Mouse (Mus musculus): ENCODE measurements around the gene Terb2. TPM values are rescaled to one million over a fixed set of nuclear protein-coding genes. Genes with fewer than 3 reads are reported as not detected.

Gene Terb2
- polyA plus RNA-seq, 1 experiment from 2014 or later = not detected

- Histone ChIP-seq H3K9me3 (replicated peaks; ENCODE audit: control insufficient read depth, low read length) (no peaks in the 10 kb centered on the region), H3K27ac (ENCODE audit: low read depth, low read length) (no peak overlapping the region), H3K4me1 (ENCODE audit: control insufficient read depth, insufficient read depth, low read length) (no peaks in the 10 kb centered on the region), H3K9ac (ENCODE audit: low read length) (no peak overlapping the region), H3K4me3 (ENCODE audit: low read depth, low read length) (no peak overlapping the region), H3K36me3 (ENCODE audit: control insufficient read depth, insufficient read depth, low read length) (no peaks in the 10 kb centered on the region), H3K4me2 (ENCODE audit: low read length) (no peak overlapping the region), H3K27me3 (replicated peaks; ENCODE audit: control insufficient read depth, insufficient read depth, low read length) (no peaks in the 10 kb centered on the region)
- WGBS = 90% methylated on average over 2 of the region's 2 CpGs
- peak; percentile 41 for DNase-seq (ENCODE audit: low spot score)
- no peak for ATAC-seq
Measured at GRCm38 (mm10) chr2:122172188-122172587, 13.9 kb upstream of the Terb2 start.

GRCm38 (mm10) chr2:122180051-122180822 lies 5.8 kb upstream of the Terb2 start:
- no peak for ATAC-seq
- DNase-seq (ENCODE audit: low spot score) = no peak
- WGBS = 75% methylated on average over 8 of the region's 8 CpGs

GRCm38 (mm10) chr2:122185086-122185485 lies 986 bp upstream of the Terb2 start:
- Histone ChIP-seq H3K27ac (ENCODE audit: low read depth, low read length) (no peak overlapping the region), H3K27me3 (replicated peaks; ENCODE audit: control insufficient read depth, insufficient read depth, low read length) (no peaks in the 10 kb centered on the region), H3K4me2 (ENCODE audit: low read length) (no peak overlapping the region), H3K36me3 (ENCODE audit: control insufficient read depth, insufficient read depth, low read length) (no peaks in the 10 kb centered on the region), H3K9ac (ENCODE audit: low read length) (no peak overlapping the region), H3K9me3 (replicated peaks; ENCODE audit: control insufficient read depth, low read length) (no peaks in the 10 kb centered on the region), H3K4me1 (ENCODE audit: control insufficient read depth, insufficient read depth, low read length) (no peaks in the 10 kb centered on the region), H3K4me3 (ENCODE audit: low read depth, low read length) (no peak overlapping the region)
- no peak for ATAC-seq
- 86% methylated on average over 4 of the region's 4 CpGs for WGBS
- DNase-seq (ENCODE audit: low spot score) = no peak

More at GRCm38 (mm10) chr2:122180051-122180822, 5.8 kb upstream of the Terb2 start:
- Histone ChIP-seq H3K36me3 (ENCODE audit: control insufficient read depth, insufficient read depth, low read length) (no peaks in the 10 kb centered on the region), H3K4me1 (ENCODE audit: control insufficient read depth, insufficient read depth, low read length) (no peaks in the 10 kb centered on the region), H3K9ac (ENCODE audit: low read length) (no peak overlapping the region), H3K9me3 (replicated peaks; ENCODE audit: control insufficient read depth, low read length) (no peaks in the 10 kb centered on the region), H3K4me3 (ENCODE audit: low read depth, low read length) (no peak overlapping the region), H3K27me3 (replicated peaks; ENCODE audit: control insufficient read depth, insufficient read depth, low read length) (no peaks in the 10 kb centered on the region), H3K4me2 (ENCODE audit: low read length) (no peak overlapping the region), H3K27ac (ENCODE audit: low read depth, low read length) (no peak overlapping the region)

- Histone ChIP-seq H3K9ac (ENCODE audit: low read length) (no peak overlapping the region), H3K9me3 (replicated peaks; ENCODE audit: control insufficient read depth, low read length) (no peaks in the 10 kb centered on the region), H3K4me2 (ENCODE audit: low read length) (no peak overlapping the region), H3K27me3 (replicated peaks; ENCODE audit: control insufficient read depth, insufficient read depth, low read length) (no peaks in the 10 kb centered on the region), H3K4me3 (ENCODE audit: low read depth, low read length) (no peak overlapping the region), H3K36me3 (ENCODE audit: control insufficient read depth, insufficient read depth, low read length) (no peaks in the 10 kb centered on the region), H3K4me1 (ENCODE audit: control insufficient read depth, insufficient read depth, low read length) (no peaks in the 10 kb centered on the region), H3K27ac (ENCODE audit: low read depth, low read length) (no peak overlapping the region)
- ATAC-seq = no peak
- DNase-seq (ENCODE audit: low spot score) = no peak
- 97% methylated on average over 3 of the region's 3 CpGs for WGBS
Measured at GRCm38 (mm10) chr2:122186751-122187150, 679 bp downstream of the Terb2 start.

GRCm38 (mm10) chr2:122191849-122192248 lies 5.8 kb downstream of the Terb2 start:
- H3K9ac ChIP-seq (ENCODE audit: low read length) = no peak overlapping the region
- H3K4me2 ChIP-seq (ENCODE audit: low read length) = no peak overlapping the region
- no peaks in the 10 kb centered on the region for H3K9me3 ChIP-seq (replicated peaks; ENCODE audit: control insufficient read depth, low read length)
- no peak for ATAC-seq
- no peak overlapping the region for H3K4me3 ChIP-seq (ENCODE audit: low read depth, low read length)
- no peaks in the 10 kb centered on the region for H3K36me3 ChIP-seq (ENCODE audit: control insufficient read depth, insufficient read depth, low read length)
- no peaks in the 10 kb centered on the region for H3K4me1 ChIP-seq (ENCODE audit: control insufficient read depth, insufficient read depth, low read length)
- no peak for DNase-seq (ENCODE audit: low spot score)
- 79% methylated on average over 3 of the region's 3 CpGs for WGBS
- no peak overlapping the region for H3K27ac ChIP-seq (ENCODE audit: low read depth, low read length)
- no peaks in the 10 kb centered on the region for H3K27me3 ChIP-seq (replicated peaks; ENCODE audit: control insufficient read depth, insufficient read depth, low read length)

GRCm38 (mm10) chr2:122194509-122194929 lies 8.4 kb downstream of the Terb2 start:
- Histone ChIP-seq H3K4me2 (ENCODE audit: low read length) (no peak overlapping the region), H3K9ac (ENCODE audit: low read length) (no peak overlapping the region), H3K4me3 (ENCODE audit: low read depth, low read length) (no peak overlapping the region), H3K4me1 (ENCODE audit: control insufficient read depth, insufficient read depth, low read length) (no peaks in the 10 kb centered on the region), H3K27me3 (replicated peaks; ENCODE audit: control insufficient read depth, insufficient read depth, low read length) (no peaks in the 10 kb centered on the region), H3K27ac (ENCODE audit: low read depth, low read length) (no peak overlapping the region), H3K36me3 (ENCODE audit: control insufficient read depth, insufficient read depth, low read length) (no peaks in the 10 kb centered on the region), H3K9me3 (replicated peaks; ENCODE audit: control insufficient read depth, low read length) (no peaks in the 10 kb centered on the region)
- ATAC-seq (peak; percentile 44), DNase-seq (ENCODE audit: low spot score) (peak; percentile 81)
- 77% methylated on average over 1 of the region's 1 CpGs for WGBS

- Histone ChIP-seq H3K9ac (ENCODE audit: low read length) (no peak overlapping the region), H3K27me3 (replicated peaks; ENCODE audit: control insufficient read depth, insufficient read depth, low read length) (no peaks in the 10 kb centered on the region), H3K9me3 (replicated peaks; ENCODE audit: control insufficient read depth, low read length) (no peaks in the 10 kb centered on the region), H3K27ac (ENCODE audit: low read depth, low read length) (no peak overlapping the region), H3K4me1 (ENCODE audit: control insufficient read depth, insufficient read depth, low read length) (no peaks in the 10 kb centered on the region), H3K36me3 (ENCODE audit: control insufficient read depth, insufficient read depth, low read length) (no peaks in the 10 kb centered on the region), H3K4me2 (ENCODE audit: low read length) (no peak overlapping the region), H3K4me3 (ENCODE audit: low read depth, low read length) (no peak overlapping the region)
- DNase-seq (ENCODE audit: low spot score) = no peak
- no peak for ATAC-seq
- 82% methylated on average over 1 of the region's 1 CpGs for WGBS
Measured at GRCm38 (mm10) chr2:122201501-122201900, 15.4 kb downstream of the Terb2 start.

- no peak overlapping the region for H3K27ac ChIP-seq (ENCODE audit: low read depth, low read length)
- H3K9me3 ChIP-seq (replicated peaks; ENCODE audit: control insufficient read depth, low read length) = no peaks in the 10 kb centered on the region
- no peaks in the 10 kb centered on the region for H3K27me3 ChIP-seq (replicated peaks; ENCODE audit: control insufficient read depth, insufficient read depth, low read length)
- H3K4me2 ChIP-seq (ENCODE audit: low read length) = no peak overlapping the region
- ATAC-seq = no peak
- H3K36me3 ChIP-seq (ENCODE audit: control insufficient read depth, insufficient read depth, low read length) = no peaks in the 10 kb centered on the region
- no peaks in the 10 kb centered on the region for H3K4me1 ChIP-seq (ENCODE audit: control insufficient read depth, insufficient read depth, low read length)
- H3K4me3 ChIP-seq (ENCODE audit: low read depth, low read length) = no peak overlapping the region
- no peak for DNase-seq (ENCODE audit: low spot score)
- no peak overlapping the region for H3K9ac ChIP-seq (ENCODE audit: low read length)
- WGBS = 64% methylated on average over 2 of the region's 2 CpGs
Measured at GRCm38 (mm10) chr2:122206440-122207107, 20.5 kb downstream of the Terb2 start.

Data from forebrain, embryonic 14.5 days (tissue).